In the genomic region with DNA sequence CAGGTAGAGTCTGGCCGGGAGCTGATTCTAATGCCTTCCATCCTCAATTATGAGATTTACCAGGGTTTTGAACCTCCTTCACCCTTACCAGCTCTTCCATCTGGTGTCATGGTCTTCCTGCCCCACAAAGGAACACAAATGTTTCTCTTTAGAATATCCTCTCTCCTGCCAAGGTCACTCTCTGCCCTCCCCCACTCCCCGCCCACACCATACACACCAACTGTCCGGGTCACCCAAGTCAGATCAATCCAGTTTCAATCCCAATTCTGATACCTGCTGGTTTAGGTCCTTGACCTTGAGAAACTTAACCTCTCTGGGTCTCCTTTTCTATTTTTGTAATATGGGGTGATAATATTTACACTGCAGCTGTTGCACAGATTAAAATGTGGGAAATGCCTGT, we compare ENCODE assay signal across 30 mouse cellular contexts. TPM values are rescaled to one million over a fixed set of nuclear protein-coding genes. Genes with fewer than 3 reads are reported as not detected.
"Had no signal": no experiment of that assay in that cellular context is flagged by ENCODE, and none has a peak within 500 bp of the region (broad histone marks: within the 10 kb centered on the region; RNA-seq: fewer than 3 reads in every experiment).

No protein-coding gene starts in this region.

- H3K27me3 ChIP-seq: heart, embryonic 13.5 days; heart, embryonic 15.5 days; hindbrain, embryonic 13.5 days; hindbrain, embryonic 15.5 days; limb, embryonic 13.5 days; limb, embryonic 15.5 days; liver, embryonic 12.5 days had no signal

- DNase-seq: gastrocnemius, postnatal 14 days; gastrocnemius, postnatal 36 days; heart, adult 2 months; heart, postnatal 14 days; heart, postnatal 36 days; kidney, adult 11 months; kidney, adult 2 months; kidney, adult 9 months; kidney, postnatal 10 days; kidney, postnatal 25 days; kidney, postnatal 4 days; left cerebral cortex, postnatal 4 days had no signal

- H3K36me3 ChIP-seq: heart, embryonic 13.5 days; heart, embryonic 15.5 days; hindbrain, embryonic 13.5 days; hindbrain, embryonic 15.5 days; limb, embryonic 13.5 days; limb, embryonic 15.5 days; liver, embryonic 12.5 days had no signal

- H3K27ac ChIP-seq: heart, adult 2 months; heart, embryonic 13.5 days; heart, embryonic 15.5 days; hindbrain, embryonic 13.5 days; hindbrain, embryonic 15.5 days; hindbrain, postnatal 0 days; layer of hippocampus, adult 2 months; limb, embryonic 13.5 days; limb, embryonic 15.5 days; liver, embryonic 12.5 days; liver, embryonic 14.5 days had no signal

- H3K4me3 ChIP-seq: heart, adult 2 months; heart, embryonic 13.5 days; heart, embryonic 15.5 days; hindbrain, embryonic 13.5 days; hindbrain, embryonic 15.5 days; layer of hippocampus, adult 2 months; limb, embryonic 13.5 days; limb, embryonic 15.5 days; liver, embryonic 12.5 days had no signal

- H3K9me3 ChIP-seq: heart, embryonic 13.5 days; heart, embryonic 15.5 days; hindbrain, embryonic 13.5 days; hindbrain, embryonic 15.5 days; limb, embryonic 13.5 days; limb, embryonic 15.5 days; liver, embryonic 12.5 days had no signal

- H3K9ac ChIP-seq: heart, embryonic 13.5 days; heart, embryonic 15.5 days; hindbrain, embryonic 13.5 days; hindbrain, embryonic 15.5 days; limb, embryonic 13.5 days; limb, embryonic 15.5 days; liver, embryonic 12.5 days; liver, embryonic 14.5 days had no signal

- H3K4me1 ChIP-seq: hindbrain, embryonic 13.5 days; hindbrain, embryonic 15.5 days; limb, embryonic 13.5 days; limb, embryonic 15.5 days; liver, embryonic 12.5 days had no signal

RNA-seq across cellular contexts. Expression of gene Slc13a5, which starts 20.5 kb away (rescaled TPM):
- polyA plus RNA-seq: heart, postnatal 0 days; limb, embryonic 11.5 days; liver, embryonic 12.5 days; liver, embryonic 14.5 days had no signal

RNA-seq across cellular contexts. Expression of gene Fbxo39, which starts 26.7 kb away (rescaled TPM):
- polyA plus RNA-seq: heart, embryonic 11.5 days; heart, embryonic 13.5 days; heart, embryonic 15.5 days; heart, postnatal 0 days; hindbrain, embryonic 11.5 days; hindbrain, embryonic 13.5 days; hindbrain, embryonic 15.5 days; hindbrain, postnatal 0 days; intestine, embryonic 14.5 days; intestine, embryonic 16.5 days; kidney, embryonic 16.5 days; limb, embryonic 11.5 days; limb, embryonic 13.5 days; limb, embryonic 15.5 days; liver, adult 2 months; liver, embryonic 12.5 days; liver, embryonic 14.5 days had no signal
